In genomic region chr1:186116701-186117488, GRCm38 (mm10) we compare ENCODE assay signal across 8 mouse cellular contexts. TPM values are rescaled to one million over a fixed set of nuclear protein-coding genes. Genes with fewer than 3 reads are reported as not detected.
A peak's percentile ranks its signal among the peaks of the same experiment; 100 is the strongest.
DNase-seq lines count a peak whose midpoint lies in the region; ATAC-seq lines count a peak whose summit lies in the region.

Lyplal1 (minus strand) TSS chr1:186117310.

- intact Hi-C loops in left cerebral cortex, postnatal 10 days (cut with DNase I): no loop called here

- no peaks in the 10 kb centered on the region for H3K36me3 ChIP-seq in intestine, embryonic 14.5 days (ENCODE audit: control insufficient read depth, insufficient read depth, low read length)

- peak within 1 kb of the TSS; percentile 65 for H3K4me3 ChIP-seq in intestine, embryonic 14.5 days (ENCODE audit: low read depth, low read length)

- H3K9me3 ChIP-seq in intestine, embryonic 14.5 days (ENCODE audit: control insufficient read depth, low read length): no peaks in the 10 kb centered on the region

- DNase-seq in adrenal gland, adult 2 months: peak; percentile 97
- DNase-seq in embryo, embryonic 10 days (ENCODE audit: low spot score): peak; percentile 97
- DNase-seq in gastrocnemius, postnatal 25 days: peak; percentile 93
- DNase-seq in intestine, embryonic 14.5 days (ENCODE audit: low spot score): peak; percentile 96
- DNase-seq in left cerebral cortex, postnatal 10 days (ENCODE audit: extremely low spot score in 1 of 2, low spot score in 2 of 2): peak; percentile 95 to 97
- peak; percentile 96 for DNase-seq in right cerebral cortex, postnatal 14 days
- DNase-seq in urinary bladder, postnatal 25 days (ENCODE audit: low spot score): peak; percentile 96

- peak within 1 kb of the TSS; percentile 71 for H3K9ac ChIP-seq in intestine, embryonic 14.5 days (ENCODE audit: low read length)

- no peaks in the 10 kb centered on the region for H3K27me3 ChIP-seq in intestine, embryonic 14.5 days (replicated peaks; ENCODE audit: control insufficient read depth, insufficient read depth, low read length)

- peak within 1 kb of the TSS; percentile 30; the same call in 1 of the 2 replicates for H3K27ac ChIP-seq in intestine, embryonic 14.5 days (ENCODE audit: low read depth)

- H3K4me1 ChIP-seq in intestine, embryonic 14.5 days (replicated peaks; ENCODE audit: control insufficient read depth, insufficient read depth, low read length): peaks cover 3% of the 10 kb centered on the region; the same call in 1 of the 2 replicates

- peak; percentile 90 for ATAC-seq in intestine, embryonic 14.5 days (replicated peaks; ENCODE audit: low FRiP score, low TSS enrichment, low read depth)
- peak; percentile 96 for ATAC-seq in megakaryocyte progenitor cell, adult 5-6 weeks (replicated peaks; ENCODE audit: poor library complexity)

- H3K4me2 ChIP-seq in intestine, embryonic 14.5 days (ENCODE audit: low read length): peak within 1 kb of the TSS; percentile 75

- WGBS in intestine, embryonic 14.5 days: 4% methylated on average over 44 of the region's 44 CpGs

RNA-seq across cellular contexts. Expression of gene Lyplal1, which starts in this region (rescaled TPM):
- 10 to 100 TPM; 19.9 to 27.2 TPM for total RNA-seq in adrenal gland, adult 2 months (2021)
- 24.8 and 32.1 TPM in 2 replicates for polyA plus RNA-seq in adrenal gland, adult 2 months (2012; rRNA removed)
- 1 to 10 TPM; 1.4 to 2.4 TPM for total RNA-seq in gastrocnemius, postnatal 25 days (2021)
- polyA plus RNA-seq in intestine, embryonic 14.5 days (2014; fragmentation: Nextera tagmentation; extraction: Ambion mirVana): 16.8 and 17.7 TPM in 2 replicates
- 10 to 100 TPM; 11.5 to 12.7 TPM for total RNA-seq in left cerebral cortex, postnatal 10 days (2021)
- total RNA-seq in megakaryocyte progenitor cell, adult 5-6 weeks (2015): 2.4 and 3.0 TPM in 2 replicates
- total RNA-seq in megakaryocyte progenitor cell, adult 5-6 weeks (2017): 2.3 and 4.1 TPM in 2 replicates

Comparison
In these comparisons a context has a peak if more than half of its experiments do, and no peak if none do; other contexts are left out.
1. Peak in every context shown above with its lines: DNase-seq, ATAC-seq, H3K4me3 ChIP-seq and H3K27ac ChIP-seq.